Mouse (Mus musculus) lung, embryonic 16.5 days (tissue): ENCODE data around the gene Gm7995. TPM values are rescaled to one million over a fixed set of nuclear protein-coding genes. Genes with fewer than 3 reads are reported as not detected.
"Not testable (repeated sequence)": the region's sequence is repeated elsewhere in the genome, so short reads cannot be mapped to it uniquely, and the experiment has no call there.

Source experiments
- ATAC-seq: fragments of 200-750 bp; cut with Nextera tagmentation; 2 replicates; pipeline ENCODE4 v1.8.0; 2017; ENCODE audit warnings: low read depth, mild to moderate bottlenecking, moderate library complexity
- H3K27ac ChIP-seq: fragments of 300-500 bp; sonication (generic); 2 replicates; pipeline ENCODE4 v1.5.1; 2014; ENCODE audit warnings: mild to moderate bottlenecking, control low read depth, low read length
- H3K27me3 ChIP-seq: fragments of 300-500 bp; sonication (generic); 2 replicates; pipeline ENCODE4 v1.6.1; 2014; ENCODE audit warnings: low read depth, low read length, mixed read lengths; ENCODE audit not compliant: control insufficient read depth, insufficient read depth
- H3K36me3 ChIP-seq: fragments of 300-500 bp; sonication (generic); 2 replicates; pipeline ENCODE4 v1.6.1; 2014; ENCODE audit warnings: low read length; ENCODE audit not compliant: control insufficient read depth, insufficient read depth
- H3K4me1 ChIP-seq: fragments of 300-500 bp; sonication (generic); replicated peaks from 2 replicates; pipeline ENCODE4 v1.6.1; 2014; ENCODE audit warnings: low read length, mixed read lengths; ENCODE audit not compliant: control insufficient read depth, insufficient read depth
- H3K4me2 ChIP-seq: fragments of 300-500 bp; sonication (generic); 2 replicates; pipeline ENCODE4 v1.6.1; 2014; ENCODE audit warnings: low read depth, low read length, control low read depth
- H3K4me3 ChIP-seq: fragments of 300-500 bp; sonication (generic); 2 replicates; pipeline ENCODE4 v1.5.1; 2014; ENCODE audit warnings: mild to moderate bottlenecking, low read length, control low read depth
- H3K9ac ChIP-seq: fragments of 300-500 bp; sonication (generic); 2 replicates; pipeline ENCODE4 v1.6.1; 2014; ENCODE audit warnings: low read length, control low read depth
- H3K9me3 ChIP-seq: fragments of 300-500 bp; sonication (generic); 2 replicates; pipeline ENCODE4 v1.6.1; 2016; ENCODE audit warnings: low read length; ENCODE audit not compliant: control insufficient read depth
- WGBS: fragments of 180-500 bp; shearing (Covaris S2); extraction: QIAGEN DNeasy Blood & Tissue Kit; methylation state at CpG from one replicate; pipeline ENCODE4 v1.1.7; 2014; 5-methylcytosine and 5-hydroxymethylcytosine counted together
- microRNA-seq: library from miRNA; unstranded; fragments of <30 nt; microRNA quantifications from one replicate; pipeline ENCODE4, GENCODE M21; 2016
- polyA plus RNA-seq: library from polyadenylated mRNA; unstranded; fragments of >200 nt; fragmentation: Nextera tagmentation; extraction: Ambion mirVana; gene quantifications from 2 replicates; pipeline ENCODE4 v1.2.1, GENCODE M21; 2015

The Gm7995 gene
- polyA plus RNA-seq, result not detected in 2 replicates

DNA sequence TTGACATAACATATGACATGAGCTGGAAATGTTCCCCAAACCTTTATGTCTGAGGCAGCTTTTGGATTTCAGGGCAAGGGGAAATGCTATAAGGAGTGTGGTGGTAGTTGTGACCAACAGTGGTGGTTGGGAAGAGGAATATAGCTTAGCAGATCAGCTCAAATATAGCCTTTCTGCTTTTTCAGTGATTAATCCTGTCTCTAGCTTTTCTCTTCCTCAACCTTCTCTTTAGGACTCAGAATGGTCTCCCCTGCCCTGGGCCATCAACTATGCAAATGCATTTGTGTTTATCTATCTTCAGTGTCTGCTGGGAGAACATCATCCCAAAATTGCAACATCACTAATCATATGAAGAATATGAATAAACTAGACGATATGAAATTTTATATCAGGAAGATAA lies at the start of gene Gm7995:
Gene Gm7995, plus strand, starts transcription at position 301 of the 400 bp plus-strand sequence.
- ATAC-seq, H3K4me1 ChIP-seq, H3K27ac ChIP-seq, H3K27me3 ChIP-seq, H3K9ac ChIP-seq, H3K4me2 ChIP-seq, H3K4me3 ChIP-seq, H3K36me3 ChIP-seq, H3K9me3 ChIP-seq: not testable (repeated sequence)
- no CpG with 5 or more reads among the region's 1 CpGs for WGBS

GRCm38 (mm10) chr14:42297258-42297657 lies 12.8 kb upstream of the Gm7995 start, which contains the start of gene Gm9611:
Gene Gm9611 (minus strand): TSS chr14:42297358.
- H3K4me3 ChIP-seq, H3K9ac ChIP-seq, ATAC-seq, H3K4me1 ChIP-seq, H3K27ac ChIP-seq, H3K27me3 ChIP-seq, H3K9me3 ChIP-seq, H3K4me2 ChIP-seq, H3K36me3 ChIP-seq: not testable (repeated sequence)
- WGBS, result 67% methylated on average over 1 of the region's 3 CpGs

Small RNA genes lying within 50 kb of the gene (microRNA-seq; reads per million reads assigned to microRNA genes)
- gene Gm25208 (not detected), gene Gm25892 (not detected)

Other genes starting within 250 kb of the Gm7995 start
- not detected in 2 replicates for gene Gm7951, start 192.8 kb upstream of the Gm7995 start, polyA plus RNA-seq
- not detected in 2 replicates for gene Gm17027, start 147.6 kb upstream of the Gm7995 start, polyA plus RNA-seq
- not detected in 2 replicates for gene Gm3573, start 119.4 kb upstream of the Gm7995 start, polyA plus RNA-seq
- not detected in 2 replicates for gene Gm17026, start 50.2 kb upstream of the Gm7995 start, polyA plus RNA-seq
- gene Gm9611, start 12.9 kb upstream of the Gm7995 start, polyA plus RNA-seq, result not detected in 2 replicates
- gene Gm8005, start 129.5 kb downstream of the Gm7995 start, polyA plus RNA-seq, result not detected in 2 replicates
- not detected in 2 replicates for gene Gm8011, start 153.7 kb downstream of the Gm7995 start, polyA plus RNA-seq
- not detected in 2 replicates for gene Gm8020, start 192.1 kb downstream of the Gm7995 start, polyA plus RNA-seq
- gene Gm8024, start 214.1 kb downstream of the Gm7995 start, polyA plus RNA-seq, result not detected in 2 replicates